Mouse (Mus musculus) limb, embryonic 10.5 days (tissue): ENCODE measurements at regions not wholly inside any gene's neighbourhood (a gene's known extent, or its start where the extent isn't known, plus 50 kb on each side); places are given as distances from the start of the nearest gene placed in this dataset.

ENCODE experiments used
- DNase-seq: peaks from one replicate; pipeline ENCODE4 v3.0.0-alpha.2; 2017; ENCODE audit warnings: low spot score
- H3K27ac ChIP-seq: fragments of 300-500 bp; sonication (generic); 2 replicates; pipeline ENCODE4 v1.5.1; 2016; ENCODE audit warnings: mild to moderate bottlenecking
- H3K27me3 ChIP-seq: fragments of 300-500 bp; sonication (generic); 2 replicates; pipeline ENCODE4 v1.6.1; 2016; ENCODE audit warnings: low read depth, mild to moderate bottlenecking; ENCODE audit not compliant: poor library complexity, severe bottlenecking
- H3K36me3 ChIP-seq: fragments of 300-500 bp; sonication (generic); 2 replicates; pipeline ENCODE4 v1.6.1; 2016; ENCODE audit warnings: mild to moderate bottlenecking, moderate library complexity
- H3K4me1 ChIP-seq: fragments of 300-500 bp; sonication (generic); 2 replicates; pipeline ENCODE4 v1.6.1; 2016
- H3K4me3 ChIP-seq: fragments of 300-500 bp; sonication (generic); 2 replicates; pipeline ENCODE4 v1.5.1; 2016; ENCODE audit warnings: mild to moderate bottlenecking, moderate library complexity
- H3K9me3 ChIP-seq: fragments of 300-500 bp; sonication (generic); replicated peaks from 2 replicates; pipeline ENCODE4 v1.6.1; 2016; ENCODE audit warnings: mild to moderate bottlenecking
- WGBS: fragments of 180-500 bp; shearing (Covaris S2); methylation state at CpG from one replicate; pipeline ENCODE4 v1.1.7; 2016; 5-methylcytosine and 5-hydroxymethylcytosine counted together

GRCm38 (mm10) chr2:160044591-160044990 lies 289.4 kb downstream of the Gm826 start:
- H3K36me3 ChIP-seq = no peaks in the 10 kb centered on the region
- H3K27ac ChIP-seq = no peak overlapping the region
- H3K4me3 ChIP-seq = no peak overlapping the region
- H3K4me1 ChIP-seq = peaks cover 9% of the 10 kb centered on the region
- H3K9me3 ChIP-seq = no peaks in the 10 kb centered on the region
- no peak for DNase-seq
- no peaks in the 10 kb centered on the region for H3K27me3 ChIP-seq
- 79% methylated on average over 4 of the region's 4 CpGs for WGBS

GRCm38 (mm10) chr2:160044184-160044583 lies 289.8 kb downstream of the Gm826 start:
- H3K4me1 ChIP-seq = peaks cover 9% of the 10 kb centered on the region
- H3K27me3 ChIP-seq = no peaks in the 10 kb centered on the region
- H3K4me3 ChIP-seq = no peak overlapping the region
- no peak for DNase-seq
- H3K36me3 ChIP-seq = no peaks in the 10 kb centered on the region
- 87% methylated on average over 2 of the region's 2 CpGs for WGBS
- H3K9me3 ChIP-seq = no peaks in the 10 kb centered on the region
- H3K27ac ChIP-seq = no peak overlapping the region

GRCm38 (mm10) chr2:160029432-160029831 lies 304.5 kb downstream of the Gm826 start:
- 85% methylated on average over 1 of the region's 1 CpGs for WGBS
- H3K4me3 ChIP-seq = no peak overlapping the region
- no peak overlapping the region for H3K27ac ChIP-seq
- DNase-seq = no peak
- no peaks in the 10 kb centered on the region for H3K36me3 ChIP-seq
- H3K9me3 ChIP-seq = no peaks in the 10 kb centered on the region
- H3K4me1 ChIP-seq = no peaks in the 10 kb centered on the region
- H3K27me3 ChIP-seq = no peaks in the 10 kb centered on the region

GRCm38 (mm10) chr2:160028459-160028858 lies 305.5 kb downstream of the Gm826 start:
- H3K27me3 ChIP-seq = no peaks in the 10 kb centered on the region
- H3K36me3 ChIP-seq = no peaks in the 10 kb centered on the region
- 86% methylated on average over 2 of the region's 2 CpGs for WGBS
- no peak overlapping the region for H3K27ac ChIP-seq
- no peak for DNase-seq
- H3K4me3 ChIP-seq = no peak overlapping the region
- H3K4me1 ChIP-seq = no peaks in the 10 kb centered on the region
- no peaks in the 10 kb centered on the region for H3K9me3 ChIP-seq

- no peaks in the 10 kb centered on the region for H3K27me3 ChIP-seq
- H3K36me3 ChIP-seq = no peaks in the 10 kb centered on the region
- no peak overlapping the region for H3K27ac ChIP-seq
- H3K4me3 ChIP-seq = no peak overlapping the region
- no peaks in the 10 kb centered on the region for H3K9me3 ChIP-seq
- H3K4me1 ChIP-seq = peaks cover 10% of the 10 kb centered on the region
- no peak for DNase-seq
- 88% methylated on average over 3 of the region's 3 CpGs for WGBS
Measured at GRCm38 (mm10) chr2:160025911-160026310, 308.1 kb downstream of the Gm826 start.

- Histone ChIP-seq H3K4me3 (no peak overlapping the region), H3K36me3 (no peaks in the 10 kb centered on the region), H3K9me3 (no peaks in the 10 kb centered on the region), H3K27me3 (no peaks in the 10 kb centered on the region), H3K4me1 (peaks cover 34% of the 10 kb centered on the region), H3K27ac (0 out of 2 replicates have a peak overlapping the region, but pooled peaks have one; percentile 36)
- no peak for DNase-seq
- WGBS = 56% methylated on average over 4 of the region's 4 CpGs
Measured at GRCm38 (mm10) chr2:160021541-160021940, 312.4 kb downstream of the Gm826 start.

- no peak for DNase-seq
- Histone ChIP-seq H3K4me1 (peaks cover 37% of the 10 kb centered on the region), H3K4me3 (no peak overlapping the region), H3K36me3 (no peaks in the 10 kb centered on the region), H3K9me3 (no peaks in the 10 kb centered on the region), H3K27me3 (no peaks in the 10 kb centered on the region), H3K27ac (no peak overlapping the region)
- 73% methylated on average over 2 of the region's 2 CpGs for WGBS
Measured at GRCm38 (mm10) chr2:160020876-160021275, 313.1 kb downstream of the Gm826 start.

- no peak overlapping the region for H3K27ac ChIP-seq
- H3K36me3 ChIP-seq = no peaks in the 10 kb centered on the region
- WGBS = 62% methylated on average over 5 of the region's 5 CpGs
- H3K4me1 ChIP-seq = peaks cover 37% of the 10 kb centered on the region
- DNase-seq = no peak
- H3K9me3 ChIP-seq = no peaks in the 10 kb centered on the region
- H3K4me3 ChIP-seq = no peak overlapping the region
- no peaks in the 10 kb centered on the region for H3K27me3 ChIP-seq
Measured at GRCm38 (mm10) chr2:160017020-160017812, 316.7 kb downstream of the Gm826 start.

GRCm38 (mm10) chr2:160011421-160011820 lies 322.5 kb downstream of the Gm826 start:
- Histone ChIP-seq H3K4me3 (no peak overlapping the region), H3K27ac (no peak overlapping the region), H3K4me1 (peaks cover 2% of the 10 kb centered on the region), H3K27me3 (no peaks in the 10 kb centered on the region), H3K9me3 (no peaks in the 10 kb centered on the region), H3K36me3 (no peaks in the 10 kb centered on the region)
- DNase-seq = no peak
- 90% methylated on average over 6 of the region's 6 CpGs for WGBS

GRCm38 (mm10) chr2:160002695-160003094 lies 331.3 kb downstream of the Gm826 start:
- Histone ChIP-seq H3K4me1 (no peaks in the 10 kb centered on the region; the same call in 1 of the 2 replicates), H3K9me3 (no peaks in the 10 kb centered on the region), H3K27me3 (peaks cover 22% of the 10 kb centered on the region; the same call in 1 of the 2 replicates), H3K36me3 (no peaks in the 10 kb centered on the region), H3K27ac (no peak overlapping the region), H3K4me3 (no peak overlapping the region)
- DNase-seq = no peak
- 65% methylated on average over 3 of the region's 3 CpGs for WGBS

GRCm38 (mm10) chr2:160000449-160000848 lies 333.5 kb downstream of the Gm826 start:
- H3K27me3 ChIP-seq = peaks cover 26% of the 10 kb centered on the region; the same call in 1 of the 2 replicates
- no peaks in the 10 kb centered on the region for H3K9me3 ChIP-seq
- 72% methylated on average over 4 of the region's 4 CpGs for WGBS
- no peak overlapping the region for H3K27ac ChIP-seq
- no peaks in the 10 kb centered on the region for H3K36me3 ChIP-seq
- no peak overlapping the region for H3K4me3 ChIP-seq
- no peak for DNase-seq
- peaks cover 8% of the 10 kb centered on the region; the same call in 1 of the 2 replicates for H3K4me1 ChIP-seq

GRCm38 (mm10) chr2:159997395-159997794 lies 336.6 kb downstream of the Gm826 start:
- 69% methylated on average over 9 of the region's 9 CpGs for WGBS
- peaks cover 20% of the 10 kb centered on the region; the same call in 1 of the 2 replicates for H3K4me1 ChIP-seq
- peaks cover 25% of the 10 kb centered on the region; the same call in 1 of the 2 replicates for H3K27me3 ChIP-seq
- no peaks in the 10 kb centered on the region for H3K36me3 ChIP-seq
- no peaks in the 10 kb centered on the region for H3K9me3 ChIP-seq
- H3K4me3 ChIP-seq = no peak overlapping the region
- 0 out of 2 replicates have a peak overlapping the region, but pooled peaks have one; percentile 4 for H3K27ac ChIP-seq
- DNase-seq = no peak

GRCm38 (mm10) chr2:159994490-159994889 lies 339.5 kb downstream of the Gm826 start:
- Histone ChIP-seq H3K4me1 (peaks cover 20% of the 10 kb centered on the region; the same call in 1 of the 2 replicates), H3K9me3 (no peaks in the 10 kb centered on the region), H3K36me3 (no peaks in the 10 kb centered on the region), H3K27me3 (peaks cover 24% of the 10 kb centered on the region; the same call in 1 of the 2 replicates), H3K4me3 (no peak overlapping the region), H3K27ac (no peak overlapping the region)
- 41% methylated on average over 3 of the region's 3 CpGs for WGBS
- DNase-seq = no peak
